In the genomic region with DNA sequence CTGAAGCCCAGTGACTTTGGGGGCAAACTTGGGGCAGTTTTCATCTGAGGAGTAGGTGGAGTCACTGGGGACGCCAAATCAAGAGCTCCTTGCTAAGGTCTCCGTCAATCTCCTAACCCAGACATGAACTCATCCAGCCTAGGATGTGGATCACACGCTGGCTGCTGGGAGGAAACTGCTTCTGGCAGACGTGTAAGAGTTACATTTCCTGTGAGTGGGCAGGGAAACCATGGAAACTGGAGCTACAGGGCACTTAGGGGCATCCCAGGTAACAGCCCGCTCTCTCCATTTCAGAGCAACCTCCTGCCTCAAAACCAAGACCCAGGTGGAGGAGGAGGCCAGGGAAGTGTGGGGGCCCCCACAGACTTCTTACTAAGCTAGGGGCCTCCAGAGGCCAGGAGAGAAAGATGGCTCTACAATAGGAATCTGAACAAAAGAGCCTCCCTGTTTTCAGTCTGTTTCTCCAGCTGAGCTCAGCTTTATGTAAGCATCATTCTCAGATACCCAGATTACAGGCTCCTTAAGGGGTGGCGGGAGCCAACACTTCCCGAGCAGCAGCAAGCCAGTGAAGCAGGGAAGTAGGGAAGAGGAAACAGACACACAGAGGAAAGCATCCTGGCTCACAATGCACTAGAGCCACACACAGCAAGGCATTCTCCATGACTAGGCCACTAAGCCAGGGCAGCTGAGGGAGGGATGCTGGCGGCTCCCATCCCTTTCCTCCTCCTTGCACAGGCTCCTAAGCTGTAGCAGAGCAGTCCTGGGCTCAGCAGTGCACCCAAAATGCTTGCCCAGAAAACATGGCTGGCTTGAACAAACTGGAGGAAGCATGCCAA, we compare ENCODE assay signal across 10 mouse cellular contexts.
DNase-seq lines count a peak whose midpoint lies in the region; ATAC-seq lines count a peak whose summit lies in the region.
"Had no signal": no experiment of that assay in that cellular context is flagged by ENCODE, and none has a peak within 500 bp of the region (broad histone marks: within the 10 kb centered on the region; RNA-seq: fewer than 3 reads in every experiment).

No protein-coding gene starts in this region.

- no peak overlapping the region for H3K4me3 ChIP-seq in kidney, embryonic 16.5 days (ENCODE audit: low read length)
- no peak overlapping the region for H3K4me3 ChIP-seq in forebrain, embryonic 14.5 days (ENCODE audit: low read depth, low read length)
- H3K4me3 ChIP-seq: liver, embryonic 13.5 days; stomach, embryonic 15.5 days had no signal

- H3K9me3 ChIP-seq in kidney, embryonic 16.5 days (ENCODE audit: low read length), result no peaks in the 10 kb centered on the region
- H3K9me3 ChIP-seq in forebrain, embryonic 14.5 days (replicated peaks; ENCODE audit: control insufficient read depth, low read length), result no peaks in the 10 kb centered on the region
- H3K9me3 ChIP-seq: liver, embryonic 13.5 days; stomach, embryonic 15.5 days had no signal

- DNase-seq in kidney, adult 9 months, result peak; percentile 4
- peak; percentile 36 for DNase-seq in cerebellum, adult 11-12 months
- DNase-seq in forebrain, embryonic 14.5 days (ENCODE audit: low spot score), result no peak
- DNase-seq in left cerebral cortex, postnatal 4 days, result peak; percentile 58
- no peak for DNase-seq in spleen, postnatal 4 days (ENCODE audit: low spot score in 2 of 2)
- DNase-seq in urinary bladder, postnatal 25 days (ENCODE audit: low spot score), result no peak
- no peak for DNase-seq in adrenal gland, adult 18-20 months (ENCODE audit: low spot score in 2 of 2)
- DNase-seq: liver, embryonic 13.5 days had no signal

- WGBS in kidney, embryonic 16.5 days, result 32% methylated on average over 8 of the region's 8 CpGs
- WGBS in forebrain, embryonic 14.5 days, result 48% methylated on average over 8 of the region's 8 CpGs

- H3K4me2 ChIP-seq in kidney, embryonic 16.5 days (replicated peaks; ENCODE audit: low read depth, low read length), result no peak overlapping the region
- H3K4me2 ChIP-seq in forebrain, embryonic 14.5 days (ENCODE audit: low read length), result no peak overlapping the region
- H3K4me2 ChIP-seq: liver, embryonic 13.5 days; stomach, embryonic 15.5 days had no signal

- no peak overlapping the region for H3K27ac ChIP-seq in kidney, embryonic 16.5 days (ENCODE audit: low read length)
- peak overlapping the region; percentile 40 for H3K27ac ChIP-seq in forebrain, embryonic 14.5 days (ENCODE audit: low read depth, low read length)
- H3K27ac ChIP-seq: liver, embryonic 13.5 days; stomach, embryonic 15.5 days had no signal

- H3K36me3 ChIP-seq in kidney, embryonic 16.5 days (ENCODE audit: insufficient read depth, low read length), result no peaks in the 10 kb centered on the region
- H3K36me3 ChIP-seq in forebrain, embryonic 14.5 days (ENCODE audit: control insufficient read depth, insufficient read depth, low read length), result 0 out of 2 replicates have a peak, but pooled peaks cover 4% of the 10 kb centered on the region
- H3K36me3 ChIP-seq: liver, embryonic 13.5 days; stomach, embryonic 15.5 days had no signal

- H3K4me1 ChIP-seq in kidney, embryonic 16.5 days (ENCODE audit: insufficient read depth, low read length), result peaks cover 11% of the 10 kb centered on the region; the same call in 1 of the 2 replicates
- H3K4me1 ChIP-seq in forebrain, embryonic 14.5 days (ENCODE audit: control insufficient read depth, insufficient read depth, low read length), result peaks cover 27% of the 10 kb centered on the region
- H3K4me1 ChIP-seq: liver, embryonic 13.5 days had no signal

- no peak overlapping the region for H3K9ac ChIP-seq in kidney, embryonic 16.5 days (replicated peaks; ENCODE audit: low read length)
- H3K9ac ChIP-seq in forebrain, embryonic 14.5 days (ENCODE audit: low read length), result peak overlapping the region; percentile 37; the same call in 1 of the 2 replicates
- H3K9ac ChIP-seq: liver, embryonic 13.5 days; stomach, embryonic 15.5 days had no signal

- no peak for ATAC-seq in kidney, embryonic 16.5 days (ENCODE audit: low FRiP score, low TSS enrichment)
- ATAC-seq in forebrain, embryonic 14.5 days, result peak; percentile 44

- no peaks in the 10 kb centered on the region for H3K27me3 ChIP-seq in kidney, embryonic 16.5 days (ENCODE audit: insufficient read depth, low read length)
- H3K27me3 ChIP-seq in forebrain, embryonic 14.5 days (replicated peaks; ENCODE audit: control insufficient read depth, insufficient read depth, low read length), result no peaks in the 10 kb centered on the region
- H3K27me3 ChIP-seq: liver, embryonic 13.5 days; stomach, embryonic 15.5 days had no signal

- intact Hi-C loops in left cerebral cortex, postnatal 4 days (cut with DNase I), result no loop called here

Comparison
In these comparisons a context has a peak if more than half of its experiments do, and no peak if none do; other contexts are left out.
1. DNase-seq: peak in kidney, adult 9 months (single experiment), cerebellum, adult 11-12 months (single experiment) and left cerebral cortex, postnatal 4 days (single experiment); none in forebrain, embryonic 14.5 days (single experiment), spleen, postnatal 4 days (0 of 2), urinary bladder, postnatal 25 days (single experiment) and adrenal gland, adult 18-20 months (0 of 2).